Comparison of ENCODE assay signal across 12 mouse cellular contexts in the genomic region with DNA sequence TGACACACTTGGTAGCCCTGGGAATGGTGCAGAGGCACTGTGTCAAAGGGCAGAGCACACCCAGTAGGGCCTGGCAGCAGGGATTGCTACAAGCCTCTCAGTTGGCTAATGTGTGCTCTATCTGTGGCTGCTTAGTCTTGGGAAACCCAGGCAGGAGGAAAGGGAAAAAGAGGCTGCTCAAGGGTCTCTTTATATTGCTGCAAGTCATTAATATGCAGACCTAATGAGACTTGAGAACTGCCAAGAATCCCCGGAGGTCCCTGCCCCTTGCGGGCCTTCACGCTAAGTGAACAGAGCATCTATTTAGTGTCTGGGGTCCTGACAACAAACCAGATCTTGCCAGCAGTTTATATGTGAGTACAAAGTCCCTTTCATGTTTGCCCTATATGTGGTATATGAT. TPM values are rescaled to one million over a fixed set of nuclear protein-coding genes. Genes with fewer than 3 reads are reported as not detected.
DNase-seq lines count a peak whose midpoint lies in the region; ATAC-seq lines count a peak whose summit lies in the region.
"Had no signal": no experiment of that assay in that cellular context is flagged by ENCODE, and none has a peak within 500 bp of the region (broad histone marks: within the 10 kb centered on the region; RNA-seq: fewer than 3 reads in every experiment).

No protein-coding gene starts in this region.

- peak overlapping the region; percentile 51; the same call in 1 of the 2 replicates for H3K27ac ChIP-seq in forebrain, embryonic 11.5 days (ENCODE audit: low read depth, low read length)
- no peak overlapping the region; the same call in 1 of the 2 replicates for H3K27ac ChIP-seq in neural tube, embryonic 14.5 days (ENCODE audit: low read depth, low read length)
- H3K27ac ChIP-seq: heart, embryonic 15.5 days; stomach, postnatal 0 days had no signal

- no peak overlapping the region for H3K4me3 ChIP-seq in forebrain, embryonic 11.5 days (ENCODE audit: low read depth, low read length)
- no peak overlapping the region; the same call in 1 of the 2 replicates for H3K4me3 ChIP-seq in neural tube, embryonic 14.5 days (ENCODE audit: low read depth, low read length)
- H3K4me3 ChIP-seq: heart, embryonic 15.5 days had no signal

- WGBS in forebrain, embryonic 11.5 days, result 8% methylated on average over 3 of the region's 3 CpGs
- WGBS in neural tube, embryonic 14.5 days, result 20% methylated on average over 3 of the region's 3 CpGs

- peak; percentile 32 for DNase-seq in layer of hippocampus, adult 11-12 months (ENCODE audit: low spot score)
- DNase-seq in layer of hippocampus, postnatal 25 days (ENCODE audit: extremely low spot score in 1 of 2, low spot score in 1 of 2), result no peak
- peak; percentile 76 for DNase-seq in forebrain, embryonic 11.5 days (ENCODE audit: low spot score)
- DNase-seq in layer of hippocampus, adult 9-11 months, result peak; percentile 68
- no peak for DNase-seq in kidney, postnatal 25 days
- DNase-seq in urinary bladder, adult 18-20 months (ENCODE audit: low spot score in 2 of 2), result no peak
- no peak for DNase-seq in thymus, postnatal 25 days
- DNase-seq: cerebellum, adult 9-10 months had no signal

- H3K4me2 ChIP-seq in forebrain, embryonic 11.5 days (ENCODE audit: low read depth, low read length, severe bottlenecking), result no peak overlapping the region
- H3K4me2 ChIP-seq in neural tube, embryonic 14.5 days (ENCODE audit: low read depth, low read length), result peak overlapping the region; percentile 36
- H3K4me2 ChIP-seq: heart, embryonic 15.5 days had no signal

- H3K36me3 ChIP-seq in forebrain, embryonic 11.5 days (ENCODE audit: control insufficient read depth, insufficient read depth, low read length), result no peaks in the 10 kb centered on the region
- H3K36me3 ChIP-seq in neural tube, embryonic 14.5 days (ENCODE audit: control insufficient read depth, insufficient read depth, low read length), result no peaks in the 10 kb centered on the region
- H3K36me3 ChIP-seq: heart, embryonic 15.5 days had no signal

- H3K9me3 ChIP-seq in forebrain, embryonic 11.5 days (ENCODE audit: control insufficient read depth, low read length), result no peaks in the 10 kb centered on the region
- H3K9me3 ChIP-seq in neural tube, embryonic 14.5 days (ENCODE audit: control insufficient read depth, low read length), result no peaks in the 10 kb centered on the region
- H3K9me3 ChIP-seq: heart, embryonic 15.5 days had no signal

- no peak overlapping the region for H3K9ac ChIP-seq in forebrain, embryonic 11.5 days (ENCODE audit: low read length)
- H3K9ac ChIP-seq in neural tube, embryonic 14.5 days (replicated peaks; ENCODE audit: low read depth, low read length), result no peak overlapping the region
- H3K9ac ChIP-seq: heart, embryonic 15.5 days had no signal

- H3K4me1 ChIP-seq in forebrain, embryonic 11.5 days (replicated peaks; ENCODE audit: control insufficient read depth, insufficient read depth, low read length), result peaks cover 5% of the 10 kb centered on the region; the same call in 1 of the 2 replicates
- H3K4me1 ChIP-seq in neural tube, embryonic 14.5 days (ENCODE audit: control insufficient read depth, insufficient read depth, low read length), result peaks cover 3% of the 10 kb centered on the region; the same call in 1 of the 2 replicates

- ATAC-seq in forebrain, embryonic 11.5 days (replicated peaks; ENCODE audit: low FRiP score), result peak; percentile 82
- ATAC-seq in neural tube, embryonic 14.5 days (ENCODE audit: low read depth), result peak; percentile 68; the same call in 1 of the 2 replicates

- peaks cover under 1% of the 10 kb centered on the region for H3K27me3 ChIP-seq in forebrain, embryonic 11.5 days (ENCODE audit: control insufficient read depth, insufficient read depth, low read length)
- no peaks in the 10 kb centered on the region; the same call in 1 of the 2 replicates for H3K27me3 ChIP-seq in neural tube, embryonic 14.5 days (ENCODE audit: control insufficient read depth, insufficient read depth, low read length)

RNA-seq across cellular contexts. Expression of a gene that starts 6.8 kb away (rescaled TPM):
- 10 to 100 TPM; 88.0 to 93.3 TPM for total RNA-seq in layer of hippocampus, postnatal 25 days (2021)
- polyA plus RNA-seq in forebrain, embryonic 11.5 days (2014; fragmentation: Nextera tagmentation; extraction: Ambion mirVana), result 6.8 and 9.2 TPM in 2 replicates
- polyA plus RNA-seq in neural tube, embryonic 14.5 days (2014; fragmentation: Nextera tagmentation; extraction: Ambion mirVana), result 19.9 and 28.1 TPM in 2 replicates
- total RNA-seq: liver, adult 2 months had no signal
- polyA plus RNA-seq: liver, adult 2 months had no signal

Comparison
In these comparisons a context has a peak if more than half of its experiments do, and no peak if none do; other contexts are left out.
1. DNase-seq: peak in layer of hippocampus, adult 11-12 months (single experiment), forebrain, embryonic 11.5 days (single experiment) and layer of hippocampus, adult 9-11 months (single experiment); none in layer of hippocampus, postnatal 25 days (0 of 2), kidney, postnatal 25 days (0 of 2), urinary bladder, adult 18-20 months (0 of 2) and thymus, postnatal 25 days (single experiment).